Mouse (Mus musculus) heart, embryonic 15.5 days (tissue): ENCODE measurements around the gene Folr1. TPM values are rescaled to one million over a fixed set of nuclear protein-coding genes. Genes with fewer than 3 reads are reported as not detected.

Experiments used
- ATAC-seq: fragments of 200-750 bp; cut with Nextera tagmentation; replicated peaks from 2 replicates; pipeline ENCODE4 v1.8.0; 2017; ENCODE audit warnings: low read depth, moderate TSS enrichment; ENCODE audit not compliant: insufficient number of reproducible peaks, insufficient read depth, low FRiP score
- H3K27ac ChIP-seq: fragments of 300-500 bp; sonication (generic); 2 replicates; pipeline ENCODE4 v1.5.1; 2015; ENCODE audit warnings: mild to moderate bottlenecking, inconsistent platforms
- H3K27me3 ChIP-seq: fragments of 300-500 bp; sonication (generic); 2 replicates; pipeline ENCODE4 v1.6.1; 2015; ENCODE audit warnings: inconsistent platforms
- H3K36me3 ChIP-seq: fragments of 300-500 bp; sonication (generic); 2 replicates; pipeline ENCODE4 v1.6.1; 2015; ENCODE audit warnings: mild to moderate bottlenecking, inconsistent platforms
- H3K4me1 ChIP-seq: fragments of 300-500 bp; sonication (generic); replicated peaks from 2 replicates; pipeline ENCODE4 v1.6.1; 2015; ENCODE audit warnings: inconsistent platforms
- H3K4me2 ChIP-seq: fragments of 300-500 bp; sonication (generic); 2 replicates; pipeline ENCODE4 v1.6.1; 2015; ENCODE audit warnings: inconsistent platforms, mild to moderate bottlenecking, moderate library complexity
- H3K4me3 ChIP-seq: fragments of 300-500 bp; sonication (generic); 2 replicates; pipeline ENCODE4 v1.5.1; 2015; ENCODE audit warnings: mild to moderate bottlenecking, inconsistent platforms
- H3K9ac ChIP-seq: fragments of 300-500 bp; sonication (generic); 2 replicates; pipeline ENCODE4 v1.6.1; 2015; ENCODE audit warnings: mild to moderate bottlenecking, inconsistent platforms
- H3K9me3 ChIP-seq: fragments of 300-500 bp; sonication (generic); replicated peaks from 2 replicates; pipeline ENCODE4 v1.6.1; 2016; ENCODE audit warnings: inconsistent platforms
- WGBS: fragments of 180-500 bp; shearing (Covaris S2); methylation state at CpG from one replicate; pipeline ENCODE4 v1.1.7; 2015; ENCODE audit warnings: mixed read lengths; 5-methylcytosine and 5-hydroxymethylcytosine counted together
- polyA plus RNA-seq: library from polyadenylated mRNA; unstranded; fragments of >200 nt; fragmentation: Nextera tagmentation; extraction: Ambion mirVana; gene quantifications from 2 replicates; pipeline ENCODE4 v1.2.1, GENCODE M21; 2015

Gene Folr1
- 4.3 and 6.1 TPM in 2 replicates for polyA plus RNA-seq

DNA sequence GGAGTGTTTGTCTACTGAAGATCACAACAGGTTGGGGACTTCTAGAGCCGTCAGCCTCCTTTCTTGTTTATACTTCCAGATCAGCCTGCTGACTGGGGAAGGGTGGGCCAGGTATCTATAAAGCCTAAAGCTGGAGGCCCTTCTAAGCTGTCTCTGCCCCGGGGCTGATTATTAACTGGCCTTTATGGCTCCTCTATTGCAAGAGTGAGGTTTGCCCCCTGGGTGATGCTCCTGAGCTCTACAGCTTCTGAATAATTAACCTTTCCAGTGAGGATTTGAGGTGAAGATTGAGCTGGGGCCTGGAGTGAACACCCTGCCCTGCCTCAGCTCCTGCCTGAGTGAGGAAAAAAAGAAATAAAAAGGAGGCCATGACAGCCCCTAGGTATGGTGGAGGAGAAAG lies at the start of gene Folr1:
TSS of gene Folr1 (minus strand) at position 160 of the 400 bp plus-strand sequence.
- no peaks in the 10 kb centered on the region for H3K27me3 ChIP-seq
- 86% methylated on average over 2 of the region's 2 CpGs for WGBS
- H3K27ac ChIP-seq: peak within 1 kb of the TSS; percentile 11
- no peaks in the 10 kb centered on the region for H3K9me3 ChIP-seq
- no peak within 1 kb of the TSS for H3K9ac ChIP-seq
- H3K36me3 ChIP-seq: no peaks in the 10 kb centered on the region
- no peak within 1 kb of the TSS for H3K4me2 ChIP-seq
- H3K4me3 ChIP-seq: no peak within 1 kb of the TSS
- peaks cover 21% of the 10 kb centered on the region for H3K4me1 ChIP-seq
- ATAC-seq: no peak

DNA sequence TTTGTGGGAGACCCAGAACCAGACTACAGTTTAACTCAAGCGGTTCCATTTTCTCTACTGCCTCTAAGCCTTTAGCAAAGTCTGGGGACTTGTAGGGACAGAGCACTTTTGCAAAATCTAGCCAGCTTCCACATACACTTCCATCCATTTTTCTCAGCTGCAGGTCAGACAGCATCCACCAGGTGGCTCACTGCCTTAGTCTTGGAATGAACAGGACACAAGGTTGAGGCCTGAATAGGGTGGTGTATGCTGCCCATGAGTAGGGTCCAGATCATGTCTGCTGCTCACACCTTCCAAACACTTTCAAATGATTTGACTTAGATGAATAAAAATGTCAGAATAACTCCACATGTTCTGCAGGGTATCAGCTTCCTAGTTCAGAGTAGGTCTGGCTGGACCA lies 47.5 kb upstream of the Folr1 start:
- Histone ChIP-seq H3K36me3 (peaks cover 9% of the 10 kb centered on the region), H3K27me3 (no peaks in the 10 kb centered on the region), H3K9ac (no peak overlapping the region), H3K4me2 (no peak overlapping the region), H3K4me1 (no peaks in the 10 kb centered on the region), H3K27ac (no peak overlapping the region), H3K9me3 (no peaks in the 10 kb centered on the region), H3K4me3 (no peak overlapping the region)
- WGBS: 19% methylated on average over 1 of the region's 1 CpGs
- ATAC-seq: peak; percentile 66

DNA sequence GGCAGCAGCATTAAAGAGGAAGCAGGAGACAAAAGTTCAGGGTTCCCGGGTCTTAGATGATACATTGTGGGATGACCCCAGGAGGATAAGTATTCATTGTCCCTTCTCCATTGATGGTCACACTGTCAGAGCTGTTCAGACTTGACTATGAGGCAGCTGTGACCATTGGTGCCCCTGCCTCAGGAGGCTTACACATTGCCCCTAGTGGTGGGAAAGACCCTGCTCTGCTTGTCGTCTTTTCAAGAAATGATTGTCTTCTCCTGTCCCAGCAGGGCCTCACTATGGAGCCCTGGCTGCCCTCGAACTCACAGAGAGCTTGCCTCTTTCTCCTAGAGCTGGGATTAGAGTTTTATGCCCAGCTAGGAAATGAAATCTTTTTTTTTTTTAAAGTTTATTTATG lies 41.4 kb upstream of the Folr1 start:
- H3K4me1 ChIP-seq: peaks cover 2% of the 10 kb centered on the region
- 68% methylated on average over 3 of the region's 3 CpGs for WGBS
- ATAC-seq: no peak

DNA sequence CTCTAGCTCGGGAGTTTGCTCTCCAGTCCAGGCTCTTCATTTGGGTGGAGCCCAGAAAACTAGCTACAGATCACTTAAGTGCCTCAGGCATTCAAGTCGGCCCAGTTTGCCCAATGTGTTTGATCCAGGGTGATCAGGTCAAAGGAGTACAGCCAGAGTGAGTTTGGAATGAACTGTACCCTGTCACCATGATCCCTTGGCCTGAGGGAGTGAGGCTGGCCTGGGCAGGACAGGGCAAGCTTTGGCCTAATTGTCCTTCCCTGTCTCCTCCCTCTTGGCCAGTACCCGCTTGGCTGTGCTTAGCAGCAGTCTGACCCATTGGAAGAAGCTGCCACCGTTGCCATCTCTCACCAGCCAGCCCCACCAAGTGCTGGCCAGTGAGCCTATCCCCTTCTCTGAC lies 39.5 kb upstream of the Folr1 start:
- Histone ChIP-seq H3K36me3 (peaks cover 40% of the 10 kb centered on the region), H3K27me3 (no peaks in the 10 kb centered on the region), H3K27ac (no peak overlapping the region), H3K4me2 (no peak overlapping the region), H3K9me3 (no peaks in the 10 kb centered on the region), H3K4me1 (peaks cover 10% of the 10 kb centered on the region), H3K9ac (no peak overlapping the region), H3K4me3 (no peak overlapping the region)
- 87% methylated on average over 4 of the region's 4 CpGs for WGBS
- no peak for ATAC-seq

More for the DNA sequence above, 41.4 kb upstream of the Folr1 start:
- H3K4me2 ChIP-seq: no peak overlapping the region
- no peaks in the 10 kb centered on the region for H3K27me3 ChIP-seq
- H3K36me3 ChIP-seq: peaks cover 40% of the 10 kb centered on the region
- no peak overlapping the region for H3K4me3 ChIP-seq
- H3K9me3 ChIP-seq: no peaks in the 10 kb centered on the region
- no peak overlapping the region for H3K27ac ChIP-seq
- H3K9ac ChIP-seq: no peak overlapping the region

DNA sequence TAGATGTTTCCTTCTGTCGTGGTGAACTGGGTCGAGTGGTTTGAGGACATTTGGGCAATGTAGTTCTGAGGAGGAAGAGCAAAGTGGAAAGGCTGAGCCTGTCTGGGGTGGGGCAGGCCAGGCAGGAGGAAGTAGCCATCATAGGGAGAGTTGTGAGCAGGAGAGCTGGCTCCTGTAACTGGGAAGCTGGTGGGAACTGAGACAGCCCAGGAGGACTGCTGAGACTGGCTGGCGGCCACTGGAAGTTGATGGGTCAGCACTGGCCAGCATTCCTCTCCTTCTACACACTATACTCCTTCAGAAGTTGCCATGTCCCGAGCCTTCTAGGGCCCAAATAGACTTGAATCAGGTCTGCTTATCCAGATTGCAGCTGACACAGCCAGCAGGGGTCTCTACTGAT lies 37.8 kb upstream of the Folr1 start:
- ATAC-seq: no peak
- peaks cover 34% of the 10 kb centered on the region for H3K36me3 ChIP-seq
- H3K9ac ChIP-seq: no peak overlapping the region
- no peak overlapping the region for H3K4me2 ChIP-seq
- no peak overlapping the region; the same call in 1 of the 2 replicates for H3K27ac ChIP-seq
- no peaks in the 10 kb centered on the region for H3K27me3 ChIP-seq
- peaks cover 10% of the 10 kb centered on the region for H3K4me1 ChIP-seq
- H3K9me3 ChIP-seq: no peaks in the 10 kb centered on the region
- no peak overlapping the region for H3K4me3 ChIP-seq
- 54% methylated on average over 4 of the region's 4 CpGs for WGBS

DNA sequence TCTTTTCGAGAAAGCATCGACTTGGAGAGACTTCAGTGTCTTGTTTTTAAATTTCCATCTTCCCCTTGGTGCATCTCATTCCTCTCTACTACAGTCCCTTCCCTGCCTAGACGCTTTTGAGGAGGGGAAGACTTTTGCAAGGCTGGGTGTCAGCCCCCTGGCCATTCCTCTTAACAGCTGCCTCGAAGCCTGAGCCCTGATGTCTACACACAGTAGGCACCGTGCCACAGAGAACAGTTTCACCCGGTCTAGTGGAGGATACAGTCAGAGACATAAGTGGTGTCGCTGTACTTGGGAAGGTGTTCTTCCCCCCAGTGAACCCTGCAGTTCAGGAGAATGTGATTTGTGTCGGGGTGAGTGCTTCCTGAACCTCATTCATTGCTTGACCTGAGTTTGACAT lies 36.1 kb upstream of the Folr1 start:
- H3K9me3 ChIP-seq: no peaks in the 10 kb centered on the region; the same call in 1 of the 2 replicates
- ATAC-seq: no peak
- H3K4me3 ChIP-seq: peak overlapping the region; percentile 71
- H3K4me1 ChIP-seq: peaks cover 10% of the 10 kb centered on the region
- peak overlapping the region; percentile 88 for H3K9ac ChIP-seq
- peak overlapping the region; percentile 65 for H3K4me2 ChIP-seq
- H3K27ac ChIP-seq: peak overlapping the region; percentile 97
- WGBS: 45% methylated on average over 8 of the region's 8 CpGs
- H3K27me3 ChIP-seq: no peaks in the 10 kb centered on the region
- peaks cover 18% of the 10 kb centered on the region for H3K36me3 ChIP-seq

DNA sequence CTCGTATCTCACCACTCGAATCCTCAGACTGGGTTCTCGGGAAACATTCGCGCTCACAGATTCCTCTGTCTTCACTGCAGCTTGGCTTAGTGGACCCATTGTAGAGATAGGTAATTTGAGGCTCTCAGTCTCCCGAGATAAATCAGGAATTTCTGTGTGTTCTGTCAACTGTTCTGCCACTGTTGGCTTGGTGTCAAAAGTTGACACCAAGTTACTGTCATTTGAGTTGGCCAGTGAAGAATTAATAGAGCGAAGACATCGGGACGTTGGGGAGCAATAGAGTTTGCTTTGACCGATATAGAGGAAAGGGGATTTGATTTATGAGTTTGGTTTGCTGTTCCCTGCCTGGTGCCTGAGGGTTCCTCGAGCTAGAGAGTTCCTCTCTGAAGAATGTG lies 35.7 kb upstream of the Folr1 start, which contains the start of gene Tomt:
TSS of gene Tomt (minus strand) at position 73 of the 395 bp plus-strand sequence.
- 10% methylated on average over 11 of the region's 11 CpGs for WGBS
- H3K4me1 ChIP-seq: peaks cover 10% of the 10 kb centered on the region
- no peaks in the 10 kb centered on the region; the same call in 1 of the 2 replicates for H3K9me3 ChIP-seq
- peak within 1 kb of the TSS; percentile 71 for H3K4me3 ChIP-seq
- H3K27ac ChIP-seq: peak within 1 kb of the TSS; percentile 97
- H3K27me3 ChIP-seq: no peaks in the 10 kb centered on the region
- peak within 1 kb of the TSS; percentile 72 for H3K4me2 ChIP-seq
- ATAC-seq: no peak
- peak within 1 kb of the TSS; percentile 88 for H3K9ac ChIP-seq
- peaks cover 15% of the 10 kb centered on the region for H3K36me3 ChIP-seq

DNA sequence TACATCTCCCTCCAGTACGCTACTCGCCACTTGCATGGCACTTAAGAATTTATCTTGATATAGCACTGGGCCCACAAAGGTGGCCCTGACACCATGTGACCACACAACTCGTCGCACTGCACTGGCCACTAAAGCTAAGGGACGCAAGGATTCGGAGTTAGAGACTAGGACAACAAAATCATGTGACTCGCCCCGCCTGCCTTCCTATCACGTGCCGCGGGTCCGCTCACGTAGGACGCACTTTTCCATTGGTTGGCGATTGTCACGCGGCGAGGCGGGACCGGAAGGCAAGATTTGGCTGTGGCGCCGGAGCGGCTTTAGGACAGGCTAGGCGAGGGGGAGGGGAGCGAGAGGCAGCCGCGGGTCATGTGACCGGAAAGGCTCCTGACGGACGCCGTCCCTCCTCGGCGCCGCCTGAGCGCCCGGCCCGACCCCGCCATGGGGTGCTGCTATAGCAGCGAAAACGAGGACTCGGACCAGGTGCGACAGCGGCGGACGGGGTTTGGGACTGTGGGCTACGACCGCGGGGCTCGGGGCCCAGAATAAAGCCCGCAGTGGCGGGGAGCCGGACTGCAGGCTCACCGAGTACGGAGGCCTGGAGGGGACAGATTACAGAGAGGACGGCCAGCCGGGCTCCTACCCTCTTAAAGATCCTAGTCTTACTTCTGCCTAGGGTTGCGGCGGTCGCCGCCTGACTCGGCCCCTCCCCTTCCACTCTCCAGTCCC lies 35.1 kb upstream of the Folr1 start, which contains the start of gene Lamtor1:
TSS of gene Lamtor1 (plus strand) at position 344 of the 726 bp plus-strand sequence.
- H3K4me1 ChIP-seq: peaks cover 10% of the 10 kb centered on the region
- H3K4me3 ChIP-seq: peak within 1 kb of the TSS; percentile 71
- under 1% methylated on average over 60 of the region's 61 CpGs for WGBS
- H3K36me3 ChIP-seq: peaks cover 9% of the 10 kb centered on the region
- no peaks in the 10 kb centered on the region; the same call in 1 of the 2 replicates for H3K9me3 ChIP-seq
- peak within 1 kb of the TSS; percentile 88 for H3K9ac ChIP-seq
- peak within 1 kb of the TSS; percentile 72 for H3K4me2 ChIP-seq
- ATAC-seq: peak; percentile 96
- peak within 1 kb of the TSS; percentile 97 for H3K27ac ChIP-seq
- no peaks in the 10 kb centered on the region for H3K27me3 ChIP-seq

DNA sequence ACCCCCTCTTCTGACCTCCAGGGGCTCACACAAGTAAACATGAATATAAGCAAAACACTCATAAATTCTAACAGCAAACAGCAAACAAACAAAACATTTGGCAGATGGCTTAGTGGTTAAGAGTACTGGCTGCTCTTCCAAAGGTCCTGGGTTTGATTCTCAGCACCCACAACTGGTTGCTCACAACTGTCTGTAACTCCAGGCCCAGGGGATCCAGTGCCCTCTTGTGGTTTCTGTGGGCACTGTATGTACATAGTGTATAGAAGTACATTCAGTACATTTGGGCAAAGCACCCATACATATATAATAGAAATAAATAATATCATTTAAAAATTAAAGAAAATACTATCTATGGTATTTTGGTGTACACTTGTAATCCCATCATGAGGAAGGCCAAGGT lies 32.3 kb upstream of the Folr1 start:
- Histone ChIP-seq H3K4me1 (peaks cover 10% of the 10 kb centered on the region), H3K36me3 (0 out of 2 replicates have a peak, but pooled peaks cover 4% of the 10 kb centered on the region), H3K9ac (no peak overlapping the region), H3K27ac (no peak overlapping the region), H3K9me3 (no peaks in the 10 kb centered on the region; the same call in 1 of the 2 replicates), H3K4me3 (no peak overlapping the region), H3K4me2 (no peak overlapping the region), H3K27me3 (no peaks in the 10 kb centered on the region)
- ATAC-seq: no peak

DNA sequence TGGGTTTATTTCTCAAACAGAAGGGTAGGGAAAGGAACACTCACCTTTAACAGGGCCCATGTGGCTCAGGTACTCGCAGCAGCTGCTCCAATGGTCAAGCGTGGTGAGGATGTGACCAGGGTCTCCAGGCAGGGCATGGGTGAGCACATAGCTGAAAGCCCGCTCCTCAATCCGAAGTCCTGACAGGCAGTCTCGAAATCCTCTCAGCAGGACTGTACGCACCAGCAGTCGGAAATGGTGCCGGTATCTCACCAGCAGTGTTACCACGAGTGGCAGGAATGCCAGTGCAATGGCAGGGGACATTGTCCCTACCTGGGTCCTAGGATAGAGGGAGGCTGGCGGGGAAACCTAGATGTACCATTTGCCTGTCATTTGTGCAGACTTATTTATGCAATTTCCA lies 31.4 kb upstream of the Folr1 start:
- Histone ChIP-seq H3K4me1 (peaks cover 9% of the 10 kb centered on the region), H3K9me3 (no peaks in the 10 kb centered on the region; the same call in 1 of the 2 replicates), H3K4me2 (no peak overlapping the region), H3K36me3 (0 out of 2 replicates have a peak, but pooled peaks cover 4% of the 10 kb centered on the region), H3K27ac (no peak overlapping the region), H3K4me3 (no peak overlapping the region), H3K27me3 (no peaks in the 10 kb centered on the region), H3K9ac (no peak overlapping the region)
- no peak for ATAC-seq
- WGBS: 87% methylated on average over 10 of the region's 10 CpGs

DNA sequence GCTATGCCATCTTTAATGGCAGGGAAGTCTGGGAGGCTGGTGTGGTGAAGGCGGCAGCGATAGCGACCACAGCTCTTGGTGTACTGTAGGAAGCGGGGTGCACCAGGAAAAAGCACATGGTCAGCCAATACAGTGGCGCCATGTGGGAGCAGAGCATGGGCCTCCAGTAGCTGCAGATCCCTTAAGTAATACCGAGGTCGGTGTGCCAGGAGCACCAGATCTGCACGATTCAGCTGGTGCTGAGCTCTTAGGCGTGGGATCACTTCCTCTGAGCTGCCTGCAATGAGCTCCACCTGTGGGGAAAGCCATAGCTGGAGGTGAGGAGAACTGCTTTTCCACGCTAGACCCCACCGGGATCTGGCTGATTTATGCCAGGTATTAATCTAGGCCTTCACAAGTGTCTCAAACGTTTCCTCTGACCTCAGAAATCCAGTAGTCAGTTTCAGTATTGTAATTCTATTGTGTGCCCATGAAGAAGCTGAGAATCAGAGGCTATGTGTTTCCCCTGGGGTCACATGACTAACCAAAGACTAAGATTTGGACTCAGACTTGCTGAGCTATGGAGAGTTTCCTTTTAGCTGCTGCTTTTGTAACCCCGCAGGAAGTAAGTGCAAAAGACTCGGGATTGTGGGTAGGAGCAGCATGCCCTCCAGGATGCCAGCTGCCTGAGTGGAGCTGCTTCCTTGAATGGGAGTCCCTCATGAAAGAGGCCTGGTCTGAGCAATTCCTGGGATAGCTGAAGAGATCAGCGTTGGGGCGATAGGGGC lies 29.9 kb upstream of the Folr1 start:
- H3K36me3 ChIP-seq: 0 out of 2 replicates have a peak, but pooled peaks cover 4% of the 10 kb centered on the region
- H3K4me3 ChIP-seq: no peak overlapping the region
- WGBS: 89% methylated on average over 16 of the region's 16 CpGs
- no peaks in the 10 kb centered on the region; the same call in 1 of the 2 replicates for H3K9me3 ChIP-seq
- H3K9ac ChIP-seq: no peak overlapping the region
- ATAC-seq: no peak
- peaks cover 3% of the 10 kb centered on the region; the same call in 1 of the 2 replicates for H3K4me1 ChIP-seq
- no peaks in the 10 kb centered on the region for H3K27me3 ChIP-seq
- no peak overlapping the region for H3K4me2 ChIP-seq
- no peak overlapping the region for H3K27ac ChIP-seq
